Mouse (Mus musculus) heart, postnatal 36 days (tissue): ENCODE results near the gene Col18a1. TPM values are rescaled to one million over a fixed set of nuclear protein-coding genes. Genes with fewer than 3 reads are reported as not detected.

Experiments
- DNase-seq, 2 experiments: peaks; one replicate each; pipeline ENCODE4 v3.0.0; 2021 to 2022
- intact Hi-C: fragments of 180-260 bp; cut with DNase I; formaldehyde crosslinking; loops from one replicate; pipeline ENCODE4 v1.15.1; 2025
- total RNA-seq, 2 experiments: library from RNA; stranded (reverse); gene quantifications; 2 replicates each; pipeline ENCODE4 v1.2.3; 2021

Gene Col18a1
- total RNA-seq, 2 experiments from 2014 or later = 11.4 to 12.0 TPM

DNA sequence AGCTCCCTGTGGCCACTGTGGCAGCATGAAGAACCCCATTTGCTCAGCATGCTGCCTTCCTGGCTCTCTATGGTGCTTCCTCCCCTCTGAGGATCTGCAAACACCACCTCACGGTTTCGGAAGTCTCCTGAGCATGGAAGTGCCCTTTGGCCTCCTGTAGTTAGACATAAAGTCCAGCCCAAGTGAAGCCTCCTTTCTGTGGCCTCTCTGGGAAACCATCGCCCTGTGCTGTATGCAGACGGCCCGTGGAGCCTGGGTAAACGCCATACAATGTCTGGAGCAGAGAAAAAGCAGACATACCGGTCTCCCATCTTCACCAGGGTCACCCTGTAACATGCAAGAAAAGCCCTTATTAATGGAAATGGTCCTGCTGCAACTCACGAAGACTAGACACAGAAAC is 87.4 kb downstream of the Col18a1 start:
- DNase-seq = no peak
- intact Hi-C loops = no loop called here

DNA sequence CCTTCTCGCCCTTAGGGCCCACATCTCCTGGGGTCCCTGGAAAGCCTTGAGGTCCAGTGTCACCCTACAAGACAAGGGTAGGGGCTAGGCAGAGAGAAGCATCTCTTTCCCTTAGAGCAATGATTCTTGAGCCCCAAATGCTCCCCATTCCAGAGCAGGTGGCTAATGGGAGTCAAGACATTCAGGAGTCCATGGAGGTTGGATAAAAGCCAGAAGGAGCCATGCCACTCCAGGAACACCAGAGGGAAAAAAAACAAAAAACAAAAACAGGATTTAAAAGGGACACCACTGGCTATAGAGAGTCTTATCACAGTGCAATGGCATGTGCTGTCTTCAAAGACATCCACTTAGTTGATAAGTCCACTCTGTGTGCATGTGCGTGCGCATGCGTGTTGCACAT is 87.9 kb downstream of the Col18a1 start:
- intact Hi-C loops = no loop called here

DNA sequence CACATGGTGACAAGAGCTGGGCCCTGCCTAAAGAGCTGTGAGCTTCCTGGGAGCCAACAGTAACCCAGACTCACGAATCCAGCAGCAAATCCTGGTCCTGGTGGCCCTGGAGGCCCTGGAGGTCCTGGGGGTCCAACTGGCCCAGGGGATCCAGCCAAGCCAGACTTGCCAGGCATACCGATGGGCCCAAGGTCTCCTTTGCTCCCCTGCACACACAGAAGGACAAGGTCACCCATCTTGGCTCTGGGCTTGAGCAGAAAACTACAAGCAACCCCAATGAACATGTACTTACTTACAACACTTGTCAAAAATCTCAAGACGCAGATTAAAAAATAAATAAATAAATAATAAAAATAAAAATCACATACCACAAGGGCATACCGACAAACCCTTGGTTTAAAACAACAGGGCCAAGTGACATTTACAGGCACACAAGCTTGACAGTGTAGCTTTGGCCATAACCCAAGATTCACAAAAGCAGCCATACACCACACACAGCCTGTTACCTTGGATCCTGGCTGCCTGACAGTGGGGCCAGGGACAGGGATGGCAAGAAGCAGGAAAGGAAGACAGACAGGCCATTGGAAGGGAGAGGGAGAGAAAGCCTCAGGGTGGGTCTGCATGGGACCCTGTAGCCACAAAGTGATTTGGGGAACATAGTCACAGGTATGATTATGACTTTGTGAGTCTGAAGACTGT is 91.9 kb downstream of the Col18a1 start:
- intact Hi-C loops = no loop called here
- no peak for DNase-seq

More for the DNA sequence above, 87.9 kb downstream of the Col18a1 start:
- DNase-seq = no peak

DNA sequence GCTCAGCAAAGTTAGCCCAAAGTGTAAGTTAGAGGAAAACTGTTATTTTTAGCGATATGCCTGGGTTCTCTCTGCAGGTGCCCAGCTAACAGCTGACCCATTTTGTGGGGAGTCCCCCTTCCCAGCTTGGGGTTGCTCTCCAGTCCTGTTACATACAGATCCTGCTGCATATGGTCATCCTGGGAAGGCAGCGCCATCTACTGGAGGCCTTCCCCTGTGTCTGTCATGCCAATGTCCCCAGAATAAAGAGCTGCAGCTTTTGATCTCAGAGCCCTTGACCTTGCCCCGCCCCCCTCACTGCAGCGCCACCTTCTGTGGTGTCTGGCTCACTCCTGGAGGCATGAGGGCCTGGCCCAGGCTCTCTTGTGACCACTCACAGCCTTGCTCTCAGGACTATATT is 96.3 kb downstream of the Col18a1 start:
- peak; percentile 25 to 64 for DNase-seq
- intact Hi-C loops = loop anchor here (1.0 kb wide), 1 partner anchor 235 kb away; no protein-coding TSS in a partner anchor

DNA sequence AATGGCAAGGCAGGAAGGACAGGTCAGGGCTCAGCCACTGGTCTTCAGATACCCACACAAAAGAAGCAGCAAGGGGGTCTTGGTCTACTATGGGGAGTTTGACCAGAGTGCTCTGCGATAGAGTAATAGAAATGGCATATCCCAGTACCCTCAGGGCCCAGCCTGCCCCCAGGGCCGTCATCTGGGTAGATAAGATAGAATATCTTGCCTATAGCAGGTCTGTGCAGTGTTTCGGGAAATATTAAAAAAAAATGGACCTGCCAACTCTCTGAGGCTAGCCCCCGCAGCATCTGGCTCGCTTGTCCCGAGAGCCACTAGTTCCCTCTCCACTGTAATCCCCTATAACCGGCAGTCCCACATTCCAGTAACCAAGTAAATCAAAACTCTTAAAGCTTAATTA is 97.9 kb downstream of the Col18a1 start:
- intact Hi-C loops = no loop called here
- no peak for DNase-seq

DNA sequence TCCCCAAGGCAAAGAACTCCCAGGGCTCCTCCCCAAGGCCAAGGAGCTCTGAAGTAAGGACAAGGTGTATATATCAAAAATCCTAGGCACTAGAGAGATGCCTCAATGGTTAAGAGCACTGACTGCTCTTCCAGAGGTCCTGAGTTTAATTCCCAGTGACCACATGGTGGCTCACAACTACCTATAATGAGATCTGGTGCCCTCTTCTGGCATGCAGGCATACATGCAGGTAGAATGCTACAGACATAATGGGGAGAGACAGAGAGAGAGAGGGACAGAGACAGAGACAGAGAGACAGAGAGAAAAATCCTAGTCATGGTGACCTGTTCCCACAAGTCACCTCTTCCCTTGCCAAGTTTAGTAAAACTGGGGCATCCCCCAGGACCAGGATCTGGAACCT is 101.7 kb downstream of the Col18a1 start:
- no peak for DNase-seq

DNA sequence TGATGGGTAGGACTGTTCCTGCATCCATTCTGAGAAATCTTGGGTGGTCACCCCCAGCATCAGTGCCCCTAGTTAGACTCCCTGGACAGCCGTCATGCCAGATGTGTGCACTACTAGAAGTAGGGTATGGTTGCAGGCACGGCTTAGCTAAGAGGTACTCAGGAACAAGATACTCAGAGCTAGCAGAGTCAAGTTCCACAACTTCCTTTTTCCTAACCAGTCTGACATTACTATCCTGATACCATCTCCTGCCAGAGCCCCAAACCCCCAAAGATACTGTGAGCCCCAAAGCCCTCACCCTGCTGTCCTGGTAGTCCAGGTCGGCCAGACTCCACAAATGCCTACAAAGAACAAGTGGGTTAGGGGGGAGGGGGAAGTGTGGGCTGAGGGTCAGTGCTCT is 102.1 kb downstream of the Col18a1 start:
- intact Hi-C loops = no loop called here
- DNase-seq = no peak

More for the DNA sequence above, 101.7 kb downstream of the Col18a1 start:
- intact Hi-C loops = no loop called here

DNA sequence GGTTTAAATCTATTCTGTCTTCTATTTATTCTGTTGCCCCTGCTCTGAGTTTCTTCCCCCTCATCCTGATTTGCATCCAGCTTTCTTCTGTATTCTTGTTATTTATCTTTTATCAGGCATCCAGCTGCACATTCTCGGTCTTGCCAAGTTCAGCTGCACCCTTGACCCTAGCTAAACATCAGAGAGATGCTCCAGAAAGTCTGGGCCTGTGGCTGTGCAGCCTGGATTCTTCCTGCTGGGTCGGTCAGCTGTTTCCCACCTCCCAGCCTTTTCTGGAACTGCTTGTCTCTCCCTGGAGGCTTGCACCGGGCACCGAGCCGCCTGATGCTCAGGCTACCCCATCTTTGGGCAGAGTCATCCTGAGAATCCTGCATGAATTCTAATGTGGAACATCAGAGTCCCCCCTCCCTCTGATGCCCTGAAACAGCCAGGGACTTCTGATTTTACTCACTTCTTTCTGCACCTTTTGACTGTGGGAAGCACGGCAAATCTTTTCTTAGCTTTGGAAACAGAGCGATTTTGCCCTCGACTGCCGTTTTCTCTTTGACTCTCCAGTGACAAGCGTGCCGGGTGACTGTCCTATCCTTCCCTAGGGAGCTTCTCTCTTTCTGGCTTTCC is 103.8 kb downstream of the Col18a1 start:
- DNase-seq = peak in 1 of 2 experiments; percentile 9
- intact Hi-C loops = no loop called here

DNA sequence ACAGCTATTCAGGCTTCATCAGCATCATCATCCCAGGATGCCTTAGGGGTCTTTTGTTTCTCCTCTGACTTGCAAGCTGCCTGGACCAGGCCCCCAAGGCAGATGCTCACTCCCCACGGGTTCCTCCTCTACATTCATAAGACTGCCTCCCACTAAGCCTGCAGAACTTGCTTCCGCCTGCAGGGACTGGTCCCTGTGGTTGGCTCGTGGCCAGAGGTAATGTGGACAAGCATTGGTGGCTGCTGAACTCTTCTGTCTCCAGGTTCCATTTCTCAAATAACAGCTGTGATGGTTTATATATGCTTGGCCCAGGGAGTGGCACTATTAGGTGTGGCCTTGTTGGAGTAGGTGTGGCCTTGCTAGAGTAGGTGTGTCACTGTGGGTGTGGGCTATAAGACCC is 104.9 kb downstream of the Col18a1 start:
- no peak for DNase-seq
- intact Hi-C loops = no loop called here

DNA sequence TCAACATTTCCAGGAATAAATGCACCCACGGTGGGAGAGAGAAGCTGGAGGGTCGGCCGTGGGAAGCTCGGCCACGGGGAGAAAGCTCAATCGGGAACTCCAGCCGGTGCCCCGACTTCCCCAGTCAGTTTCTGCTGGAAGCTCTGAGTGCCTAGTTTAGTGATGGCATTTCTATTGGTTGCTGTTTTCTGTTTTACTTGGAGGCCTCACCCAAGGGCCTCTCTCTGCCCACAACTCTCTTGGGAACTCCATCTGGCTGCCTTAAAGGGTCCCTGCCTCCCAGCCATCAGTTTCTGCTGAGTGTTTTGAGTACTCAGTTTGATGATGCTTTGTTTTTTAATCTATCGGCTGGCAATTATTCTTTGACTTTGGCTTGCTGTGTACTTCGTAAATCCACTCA is 109.6 kb downstream of the Col18a1 start:
- intact Hi-C loops = no loop called here
- no peak for DNase-seq

DNA sequence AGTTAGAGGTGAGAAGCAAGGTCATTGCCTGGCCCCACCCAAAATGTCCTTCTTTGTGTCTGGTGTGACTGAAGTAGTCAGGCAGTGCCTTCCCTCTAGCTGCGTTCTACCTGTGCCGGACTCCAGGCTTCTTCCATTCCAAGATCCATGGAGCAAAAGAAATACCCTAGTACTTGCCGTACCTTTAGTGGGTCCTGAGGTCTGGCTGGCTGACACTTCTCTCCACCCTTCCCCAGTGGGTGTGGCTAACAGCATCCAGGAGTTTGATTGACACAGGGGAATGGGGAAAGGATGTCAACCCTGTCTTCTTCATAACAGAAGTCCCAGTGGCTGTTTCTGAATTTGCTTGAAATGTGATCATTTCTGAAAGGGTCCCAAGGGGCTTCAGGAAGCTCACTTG is 117.7 kb downstream of the Col18a1 start:
- no peak for DNase-seq
- intact Hi-C loops = no loop called here

DNA sequence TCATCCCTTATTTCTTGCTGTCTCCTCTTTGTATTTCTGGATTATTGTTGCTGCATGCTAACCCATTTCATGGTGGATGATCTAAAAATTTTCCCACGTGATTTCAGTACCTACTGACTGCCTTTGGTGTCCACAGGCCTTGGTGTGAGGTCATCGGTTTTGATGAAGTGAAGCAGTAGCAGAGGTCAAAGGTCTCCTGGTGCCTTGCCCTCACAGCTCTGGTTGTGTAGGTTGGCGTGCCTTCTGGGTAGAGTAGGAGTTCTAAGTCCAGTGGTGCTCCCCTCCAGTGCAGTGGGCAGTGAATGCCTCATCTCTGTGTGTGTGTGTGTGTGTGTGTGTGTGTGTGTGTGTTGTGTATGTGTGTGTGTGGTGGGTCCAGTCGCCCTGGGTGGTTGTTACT is 118.2 kb downstream of the Col18a1 start:
- intact Hi-C loops = no loop called here
- DNase-seq = no peak

DNA sequence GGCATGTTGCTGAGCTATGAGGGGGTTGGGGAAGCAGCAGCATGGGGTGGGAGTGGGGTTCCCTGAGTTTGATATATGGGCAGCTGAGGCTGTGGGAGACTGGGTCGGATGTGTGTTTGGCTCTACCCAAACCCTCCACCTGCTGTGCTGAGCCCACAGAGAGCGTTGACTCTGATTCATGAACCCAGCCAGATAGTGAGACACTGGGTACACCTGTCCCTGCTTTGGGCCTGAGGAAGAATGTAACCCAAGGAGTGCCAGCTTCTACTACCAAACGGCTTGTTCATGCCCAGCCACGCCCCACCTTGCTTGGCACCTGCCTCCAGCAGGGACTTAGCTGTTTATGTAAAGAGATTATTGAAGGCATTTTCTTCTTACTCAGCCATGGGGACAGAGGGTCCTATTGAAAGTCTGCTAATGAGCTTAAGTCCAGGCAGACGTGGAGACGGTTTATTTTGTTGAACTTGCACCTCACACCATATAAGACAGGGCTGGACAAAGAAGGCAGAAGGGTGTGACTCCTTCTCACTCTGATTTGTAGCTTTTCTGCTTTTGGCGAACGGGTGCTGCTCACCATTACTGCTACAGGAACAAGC is 127.7 kb downstream of the Col18a1 start:
- no peak for DNase-seq
- intact Hi-C loops = no loop called here

DNA sequence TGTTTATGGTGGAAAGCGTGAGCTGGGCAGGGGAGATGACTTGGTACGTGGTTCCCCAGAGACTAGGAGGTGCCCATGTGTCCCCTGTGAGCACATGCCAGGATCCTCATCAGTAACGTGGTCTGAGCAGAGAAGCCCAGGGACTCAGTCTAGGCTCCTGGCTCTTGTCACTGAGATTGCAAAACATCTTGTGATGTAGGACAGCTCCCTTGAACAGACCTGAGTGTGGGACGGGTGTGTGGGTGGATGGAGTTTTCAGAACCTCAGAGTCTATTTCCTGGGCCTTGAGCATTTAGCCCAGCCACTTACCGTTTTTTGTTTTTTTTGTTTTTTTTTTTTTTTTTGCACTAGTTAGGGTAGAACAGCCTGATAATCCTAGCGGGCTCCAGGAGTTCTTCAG is 130.9 kb downstream of the Col18a1 start:
- DNase-seq = no peak
- intact Hi-C loops = no loop called here

DNA sequence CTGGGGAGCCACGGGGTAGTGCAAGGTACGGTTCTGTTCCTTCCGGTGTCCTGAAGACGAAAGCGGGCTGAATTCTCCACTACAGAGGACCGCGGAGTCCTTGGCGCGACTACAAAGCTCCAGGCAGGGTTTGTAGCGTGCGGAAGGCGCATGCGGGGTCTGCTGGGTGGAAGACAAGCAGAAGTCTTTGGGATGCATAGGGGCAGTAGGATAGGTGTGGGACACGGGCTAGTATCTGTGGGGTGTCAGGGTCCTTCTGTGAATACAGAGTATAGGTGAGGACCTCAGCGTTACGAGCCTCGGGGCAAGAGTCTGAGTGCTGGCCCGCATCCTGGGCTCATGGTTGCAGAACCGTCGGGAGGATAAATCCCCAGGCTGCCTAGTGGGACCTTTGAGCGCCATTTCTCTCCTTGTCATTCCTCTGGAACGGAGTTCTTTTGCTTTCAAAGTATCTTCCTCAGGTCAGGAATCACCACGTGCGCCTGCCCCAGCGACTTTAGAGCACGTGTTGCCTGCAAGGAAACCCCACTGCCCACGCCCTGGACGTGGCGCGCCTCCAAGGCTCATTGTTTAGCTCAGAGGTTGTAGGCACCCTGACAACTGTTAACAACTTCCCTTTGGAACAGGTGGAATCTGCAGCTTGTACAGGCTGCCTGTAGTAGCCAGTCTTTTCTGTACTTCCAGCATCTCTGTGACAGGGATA is 132.9 kb downstream of the Col18a1 start:
- intact Hi-C loops = no loop called here
- peak; percentile 46 to 59 for DNase-seq

DNA sequence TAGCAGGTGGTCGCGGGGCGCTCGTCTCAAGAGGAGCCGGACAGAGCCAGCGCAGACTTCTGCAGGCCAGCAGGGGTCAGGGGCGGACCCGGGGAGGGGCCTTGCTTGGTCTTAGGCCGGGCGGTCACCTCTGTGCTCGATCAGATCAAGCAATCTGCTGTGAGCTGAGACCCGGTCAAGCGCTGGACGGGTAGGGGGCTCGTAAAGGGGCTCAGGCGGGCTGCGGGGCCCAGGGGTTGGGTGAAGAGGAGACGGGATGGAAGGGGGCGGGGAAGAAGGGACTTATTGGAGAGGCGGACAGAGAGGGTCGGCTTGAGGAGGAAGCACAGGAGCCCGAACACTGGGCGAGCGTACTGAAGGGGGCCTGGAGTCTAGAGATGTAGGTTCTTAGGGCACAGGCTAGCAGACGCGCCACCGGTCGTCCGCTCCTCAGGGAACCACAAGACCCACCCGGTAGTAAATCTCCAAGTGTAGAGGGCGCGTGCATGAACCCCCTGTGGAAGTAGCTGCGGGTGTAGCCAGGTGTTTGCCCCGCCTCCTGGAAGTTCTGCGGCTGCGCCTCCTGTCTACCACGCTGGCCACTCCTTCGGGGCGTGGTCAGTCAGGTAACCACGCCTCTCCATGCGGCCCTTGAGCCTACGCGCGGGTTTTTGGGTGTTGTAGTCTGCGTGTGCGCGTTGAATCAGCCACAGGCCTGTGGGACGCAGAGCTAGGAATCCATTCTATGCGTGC is 133.6 kb downstream of the Col18a1 start:
- intact Hi-C loops = no loop called here

DNA sequence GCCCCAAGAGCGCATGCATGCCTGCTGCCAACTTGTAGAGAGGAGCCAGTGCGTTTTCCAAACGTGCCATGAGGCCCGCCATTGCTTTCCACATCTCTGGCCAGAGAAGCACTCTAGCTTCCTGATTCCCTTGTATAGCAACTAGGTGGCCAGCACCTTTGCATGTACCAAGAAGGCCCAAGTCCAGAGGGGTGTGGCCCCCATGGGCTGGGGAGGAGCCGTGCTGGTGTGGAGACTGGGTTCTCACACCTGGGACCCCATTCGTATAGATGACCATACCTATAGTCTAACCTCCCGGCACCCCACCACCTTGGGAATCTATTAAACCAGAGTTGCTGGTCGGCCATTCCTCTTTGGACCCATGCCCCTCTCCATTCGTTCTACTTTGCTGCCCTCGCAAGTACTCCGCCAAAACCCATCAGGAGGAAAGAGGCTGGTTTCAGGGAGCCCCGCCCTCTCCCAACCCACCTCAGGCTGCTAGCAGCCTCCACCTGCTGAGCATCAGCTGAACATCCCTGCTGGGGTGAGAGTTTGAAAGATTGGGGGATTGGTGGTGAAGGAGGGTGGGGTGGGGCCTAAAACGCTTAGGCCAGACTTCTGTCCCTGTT is 134.5 kb downstream of the Col18a1 start, which contains the start of gene Slc19a1:
TSS of gene Slc19a1 (plus strand) at position 474 of the 608 bp plus-strand sequence.
- intact Hi-C loops = no loop called here

More for the DNA sequence above, 133.6 kb downstream of the Col18a1 start:
- DNase-seq = peak; percentile 87 to 89

DNA sequence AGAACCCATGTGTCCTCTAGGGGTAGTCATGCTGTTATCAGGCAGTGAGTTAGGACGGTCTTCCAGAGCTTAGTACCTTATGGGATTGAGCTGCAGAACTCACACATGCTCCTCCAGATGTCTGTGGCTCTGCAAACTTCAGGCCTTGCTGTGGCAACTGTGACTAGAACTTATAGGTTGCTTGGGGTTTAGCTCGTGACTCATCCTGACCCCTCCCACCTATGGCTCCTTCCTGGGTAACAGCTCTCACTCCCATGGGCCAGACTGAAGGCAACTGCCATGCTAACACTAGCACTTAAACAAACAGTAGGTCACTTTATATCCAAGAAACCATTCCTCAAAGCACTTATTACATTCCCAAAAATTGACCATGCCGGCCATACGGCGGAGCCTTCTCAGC is 135.7 kb downstream of the Col18a1 start:
- intact Hi-C loops = no loop called here
- DNase-seq = no peak

More for the DNA sequence above, 134.5 kb downstream of the Col18a1 start, which contains the start of gene Slc19a1:
- no peak for DNase-seq

DNA sequence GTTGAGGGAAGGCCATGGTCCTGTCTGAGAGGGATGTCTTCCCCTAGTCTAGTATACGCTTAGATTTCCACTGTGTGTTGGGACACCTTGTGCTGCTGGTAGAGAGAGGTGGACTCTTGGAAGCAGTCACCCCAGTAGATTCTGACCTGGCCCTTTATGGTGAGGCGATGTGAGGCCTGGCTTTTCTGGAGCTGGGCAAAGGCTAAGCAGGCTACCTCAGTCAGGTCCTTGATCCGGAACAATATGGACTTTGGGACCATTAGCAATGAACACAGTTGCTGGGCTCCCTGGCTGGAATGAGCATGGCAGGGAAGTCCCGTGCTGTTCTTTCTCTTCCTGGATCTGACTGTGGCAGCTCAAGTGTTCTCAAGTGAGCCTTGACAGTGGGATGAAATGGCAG is 136.6 kb downstream of the Col18a1 start:
- intact Hi-C loops = no loop called here

DNA sequence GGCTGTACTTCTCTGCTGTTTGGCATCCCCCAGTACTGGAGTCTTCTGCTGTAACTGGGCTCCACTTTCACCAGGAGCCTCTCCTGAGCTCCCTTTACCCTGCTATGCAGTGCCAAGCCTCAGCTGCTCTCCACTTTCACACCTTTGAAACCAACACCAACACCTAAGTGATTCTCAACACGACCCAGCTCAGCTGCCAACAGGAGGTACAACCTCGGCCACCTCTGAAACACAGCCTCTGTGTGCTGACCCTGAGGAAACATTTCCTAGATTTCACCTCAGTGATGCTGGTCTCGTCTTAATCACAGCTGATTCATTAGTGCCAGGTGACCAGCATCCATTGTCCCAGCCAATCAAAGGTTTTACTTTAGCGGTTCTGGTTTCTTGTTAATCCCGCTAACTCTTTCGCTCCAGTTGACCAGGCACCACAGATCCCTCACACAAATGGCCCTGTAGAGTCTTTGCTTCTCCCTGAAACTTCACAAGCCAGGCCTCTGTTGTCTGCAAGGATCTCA is 137.5 kb downstream of the Col18a1 start:
- no peak for DNase-seq
- intact Hi-C loops = no loop called here

More for the DNA sequence above, 136.6 kb downstream of the Col18a1 start:
- DNase-seq = no peak
